Mouse (Mus musculus): Measurements from ENCODE around the gene Lgals8. TPM values are rescaled to one million over a fixed set of nuclear protein-coding genes. Genes with fewer than 3 reads are reported as not detected.
A peak's percentile ranks its signal among the peaks of the same experiment; 100 is the strongest.

The Lgals8 gene
- polyA plus RNA-seq, 1 experiment, result 35.9 TPM

DNA sequence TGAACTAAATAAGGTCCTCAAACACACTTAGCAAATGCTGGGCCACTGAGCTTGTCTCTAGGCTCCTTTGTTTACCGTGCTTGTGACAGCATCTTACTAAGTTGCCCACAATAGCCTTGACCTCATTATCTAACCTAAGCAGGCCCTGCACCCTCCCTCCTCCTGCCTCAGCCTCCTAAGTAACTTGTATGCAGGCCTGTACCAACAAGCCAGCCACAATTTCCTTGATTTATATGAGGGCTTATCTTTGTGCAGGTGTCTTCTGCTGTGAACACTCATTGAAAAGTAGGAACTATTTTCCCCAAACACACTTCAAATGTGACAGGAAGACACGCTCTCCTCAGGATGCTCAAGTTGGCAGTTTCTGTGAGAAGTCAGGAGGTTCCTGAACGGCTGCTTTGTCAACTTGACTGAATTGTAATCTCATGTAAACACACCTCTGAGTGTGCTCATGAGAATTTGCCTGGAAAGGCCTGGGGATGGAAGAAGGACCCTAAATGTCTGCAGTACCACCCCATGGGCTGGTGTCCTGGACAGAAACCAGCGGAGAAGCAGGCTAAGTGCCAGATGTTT, 38.0 kb upstream of the Lgals8 start:
- Histone ChIP-seq H3K27ac (ENCODE audit: control insufficient read depth, insufficient read depth, low read length) (peak overlapping the region; percentile 77), H3K27me3 (ENCODE audit: control insufficient read depth, insufficient read depth, low read length) (no peaks in the 10 kb centered on the region), H3K4me1 (replicated peaks; ENCODE audit: control insufficient read depth, insufficient read depth, low read length) (peaks cover 49% of the 10 kb centered on the region), H3K36me3 (ENCODE audit: control insufficient read depth, insufficient read depth, low read length) (no peaks in the 10 kb centered on the region), H3K4me3 (ENCODE audit: control insufficient read depth, insufficient read depth, low read length) (no peak overlapping the region)
- TF ChIP-seq CTCF (IDR thresholded peaks at IDR 0.05; ENCODE audit: borderline replicate concordance, control insufficient read depth, extremely low read depth, insufficient read depth, low read length, poor library complexity), result no peak
- no peak for TF ChIP-seq POLR2A (IDR thresholded peaks at IDR 0.05; ENCODE audit: control insufficient read depth, extremely low read depth, insufficient read depth, low read length, poor library complexity)
- 9% methylated on average over 4 of the region's 4 CpGs for WGBS
- DNase-seq, result peak; percentile 34

DNA sequence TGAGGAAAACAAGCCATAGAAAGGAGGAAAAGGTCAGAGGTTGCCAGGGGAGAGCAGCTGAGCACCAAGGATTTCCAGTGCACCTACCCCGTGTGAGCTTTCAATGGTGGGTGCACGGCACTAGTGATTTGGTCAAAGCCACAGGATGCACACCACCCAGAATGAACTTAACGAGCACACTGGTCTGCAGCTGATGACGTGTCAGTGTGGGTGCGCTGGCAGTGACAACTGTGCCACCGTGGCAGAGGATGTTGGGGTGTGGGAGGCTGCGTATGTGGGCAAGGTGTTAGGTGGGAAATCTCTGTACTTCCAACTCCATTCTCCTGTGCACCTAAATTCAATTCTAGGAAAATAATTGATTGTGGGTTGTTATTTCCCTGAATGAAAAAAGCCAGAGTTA, 34.4 kb upstream of the Lgals8 start:
- 51% methylated on average over 7 of the region's 7 CpGs for WGBS
- H3K36me3 ChIP-seq (ENCODE audit: control insufficient read depth, insufficient read depth, low read length), result no peaks in the 10 kb centered on the region
- H3K27me3 ChIP-seq (ENCODE audit: control insufficient read depth, insufficient read depth, low read length), result no peaks in the 10 kb centered on the region
- H3K4me1 ChIP-seq (replicated peaks; ENCODE audit: control insufficient read depth, insufficient read depth, low read length), result peaks cover 29% of the 10 kb centered on the region
- TF ChIP-seq CTCF (IDR thresholded peaks at IDR 0.05; ENCODE audit: borderline replicate concordance, control insufficient read depth, extremely low read depth, insufficient read depth, low read length, poor library complexity), result no peak
- TF ChIP-seq POLR2A (IDR thresholded peaks at IDR 0.05; ENCODE audit: control insufficient read depth, extremely low read depth, insufficient read depth, low read length, poor library complexity), result no peak
- H3K27ac ChIP-seq (ENCODE audit: control insufficient read depth, insufficient read depth, low read length), result no peak overlapping the region
- no peak overlapping the region for H3K4me3 ChIP-seq (ENCODE audit: control insufficient read depth, insufficient read depth, low read length)
- DNase-seq, result no peak

DNA sequence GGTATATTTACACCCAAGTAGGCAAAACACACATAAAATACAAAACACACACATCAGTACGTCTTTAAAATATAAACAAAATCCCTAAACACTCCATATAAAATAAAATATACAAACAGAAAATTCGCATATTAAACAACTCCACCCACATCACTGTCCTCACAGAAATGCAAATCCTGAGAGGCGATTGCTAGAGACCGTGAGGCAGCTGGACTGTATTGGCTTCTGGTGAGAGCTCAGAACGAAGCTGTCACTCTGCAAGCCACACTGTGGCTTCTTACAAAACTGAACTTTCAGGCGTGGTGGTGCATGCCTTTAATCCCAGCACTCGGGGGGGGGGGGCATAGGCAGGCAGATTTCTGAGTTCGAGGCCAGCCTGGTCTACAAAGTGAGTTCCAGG, 33.1 kb upstream of the Lgals8 start:
- no peak for TF ChIP-seq POLR2A (IDR thresholded peaks at IDR 0.05; ENCODE audit: control insufficient read depth, extremely low read depth, insufficient read depth, low read length, poor library complexity)
- TF ChIP-seq CTCF (IDR thresholded peaks at IDR 0.05; ENCODE audit: borderline replicate concordance, control insufficient read depth, extremely low read depth, insufficient read depth, low read length, poor library complexity), result no peak
- H3K4me3 ChIP-seq (ENCODE audit: control insufficient read depth, insufficient read depth, low read length), result no peak overlapping the region
- DNase-seq, result no peak
- H3K27ac ChIP-seq (ENCODE audit: control insufficient read depth, insufficient read depth, low read length), result no peak overlapping the region
- no peaks in the 10 kb centered on the region for H3K36me3 ChIP-seq (ENCODE audit: control insufficient read depth, insufficient read depth, low read length)
- no peaks in the 10 kb centered on the region for H3K27me3 ChIP-seq (ENCODE audit: control insufficient read depth, insufficient read depth, low read length)
- H3K4me1 ChIP-seq (replicated peaks; ENCODE audit: control insufficient read depth, insufficient read depth, low read length), result peaks cover 19% of the 10 kb centered on the region
- 77% methylated on average over 8 of the region's 8 CpGs for WGBS

DNA sequence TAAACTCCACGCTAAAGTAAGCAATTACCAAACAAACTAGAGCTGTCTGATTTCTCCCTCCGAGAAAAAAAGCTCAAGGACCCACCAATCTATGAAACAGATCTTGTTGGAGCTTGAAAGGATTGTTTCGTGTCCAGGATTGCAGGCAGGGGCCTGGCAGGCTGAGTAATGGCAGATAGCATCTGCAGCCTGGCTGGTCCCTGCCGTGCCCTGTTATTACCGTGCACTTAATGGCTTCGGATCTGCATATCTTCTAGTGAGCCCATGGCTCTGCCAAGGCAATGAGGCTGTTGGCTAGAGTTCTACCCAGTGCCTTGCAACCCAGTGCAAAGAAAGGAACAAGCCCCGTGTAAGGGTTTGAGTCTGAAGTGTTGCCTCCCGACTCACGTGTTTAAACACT, 30.0 kb upstream of the Lgals8 start:
- H3K4me1 ChIP-seq (replicated peaks; ENCODE audit: control insufficient read depth, insufficient read depth, low read length), result peaks cover 5% of the 10 kb centered on the region
- no peaks in the 10 kb centered on the region for H3K36me3 ChIP-seq (ENCODE audit: control insufficient read depth, insufficient read depth, low read length)
- no peak for TF ChIP-seq POLR2A (IDR thresholded peaks at IDR 0.05; ENCODE audit: control insufficient read depth, extremely low read depth, insufficient read depth, low read length, poor library complexity)
- no peak for TF ChIP-seq CTCF (IDR thresholded peaks at IDR 0.05; ENCODE audit: borderline replicate concordance, control insufficient read depth, extremely low read depth, insufficient read depth, low read length, poor library complexity)
- 96% methylated on average over 9 of the region's 9 CpGs for WGBS
- H3K27me3 ChIP-seq (ENCODE audit: control insufficient read depth, insufficient read depth, low read length), result no peaks in the 10 kb centered on the region
- DNase-seq, result no peak
- no peak overlapping the region for H3K4me3 ChIP-seq (ENCODE audit: control insufficient read depth, insufficient read depth, low read length)
- H3K27ac ChIP-seq (ENCODE audit: control insufficient read depth, insufficient read depth, low read length), result no peak overlapping the region

DNA sequence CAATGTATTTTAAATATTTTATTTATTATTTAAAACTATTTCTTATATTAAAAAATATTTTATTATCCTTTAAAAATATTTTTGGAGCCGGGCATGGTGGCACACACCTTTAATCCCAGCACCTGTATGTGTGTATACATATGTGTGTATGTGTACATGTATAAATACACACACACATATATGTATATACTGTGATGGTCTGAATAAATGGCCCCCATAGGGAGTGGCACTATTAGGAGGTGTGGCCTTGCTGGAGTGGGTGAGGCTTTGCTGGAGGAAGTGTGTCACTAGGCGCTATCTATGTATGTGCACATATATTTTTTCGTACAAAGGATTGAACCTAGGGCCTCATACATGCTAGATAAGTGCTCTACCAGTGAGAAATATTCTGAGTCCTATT, 27.8 kb upstream of the Lgals8 start:
- Histone ChIP-seq H3K27me3 (ENCODE audit: control insufficient read depth, insufficient read depth, low read length) (no peaks in the 10 kb centered on the region), H3K36me3 (ENCODE audit: control insufficient read depth, insufficient read depth, low read length) (no peaks in the 10 kb centered on the region), H3K4me1 (replicated peaks; ENCODE audit: control insufficient read depth, insufficient read depth, low read length) (no peaks in the 10 kb centered on the region), H3K4me3 (ENCODE audit: control insufficient read depth, insufficient read depth, low read length) (no peak overlapping the region), H3K27ac (ENCODE audit: control insufficient read depth, insufficient read depth, low read length) (no peak overlapping the region)
- WGBS, result 98% methylated on average over 3 of the region's 3 CpGs
- DNase-seq, result no peak
- TF ChIP-seq POLR2A (IDR thresholded peaks at IDR 0.05; ENCODE audit: control insufficient read depth, extremely low read depth, insufficient read depth, low read length, poor library complexity) (no peak), CTCF (IDR thresholded peaks at IDR 0.05; ENCODE audit: borderline replicate concordance, control insufficient read depth, extremely low read depth, insufficient read depth, low read length, poor library complexity) (no peak)

DNA sequence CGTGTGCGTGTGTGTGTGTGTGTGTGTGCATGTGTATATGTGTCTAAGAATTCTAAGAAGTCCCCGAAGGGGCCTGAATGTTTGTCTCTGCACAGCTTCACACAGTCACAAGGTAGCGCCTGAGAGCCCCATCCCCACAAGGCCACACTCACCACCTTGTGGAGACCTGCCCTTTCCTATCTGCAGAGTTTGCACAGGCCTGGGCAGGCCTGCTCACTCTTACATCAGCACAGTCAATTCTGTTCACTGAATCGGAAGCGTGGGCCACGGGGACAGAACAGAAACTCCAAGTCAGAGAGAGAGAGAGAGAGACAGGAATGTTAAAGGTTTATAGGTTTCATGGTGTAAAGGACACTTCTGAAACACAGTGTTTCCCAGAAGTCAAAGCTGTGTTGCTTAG, 20.9 kb upstream of the Lgals8 start:
- TF ChIP-seq CTCF (IDR thresholded peaks at IDR 0.05; ENCODE audit: borderline replicate concordance, control insufficient read depth, extremely low read depth, insufficient read depth, low read length, poor library complexity) (no peak), POLR2A (IDR thresholded peaks at IDR 0.05; ENCODE audit: control insufficient read depth, extremely low read depth, insufficient read depth, low read length, poor library complexity) (no peak)
- DNase-seq, result no peak
- H3K36me3 ChIP-seq (ENCODE audit: control insufficient read depth, insufficient read depth, low read length), result no peaks in the 10 kb centered on the region
- 84% methylated on average over 7 of the region's 7 CpGs for WGBS
- H3K4me1 ChIP-seq (replicated peaks; ENCODE audit: control insufficient read depth, insufficient read depth, low read length), result no peaks in the 10 kb centered on the region
- H3K27me3 ChIP-seq (ENCODE audit: control insufficient read depth, insufficient read depth, low read length), result no peaks in the 10 kb centered on the region
- no peak overlapping the region for H3K27ac ChIP-seq (ENCODE audit: control insufficient read depth, insufficient read depth, low read length)
- no peak overlapping the region for H3K4me3 ChIP-seq (ENCODE audit: control insufficient read depth, insufficient read depth, low read length)

DNA sequence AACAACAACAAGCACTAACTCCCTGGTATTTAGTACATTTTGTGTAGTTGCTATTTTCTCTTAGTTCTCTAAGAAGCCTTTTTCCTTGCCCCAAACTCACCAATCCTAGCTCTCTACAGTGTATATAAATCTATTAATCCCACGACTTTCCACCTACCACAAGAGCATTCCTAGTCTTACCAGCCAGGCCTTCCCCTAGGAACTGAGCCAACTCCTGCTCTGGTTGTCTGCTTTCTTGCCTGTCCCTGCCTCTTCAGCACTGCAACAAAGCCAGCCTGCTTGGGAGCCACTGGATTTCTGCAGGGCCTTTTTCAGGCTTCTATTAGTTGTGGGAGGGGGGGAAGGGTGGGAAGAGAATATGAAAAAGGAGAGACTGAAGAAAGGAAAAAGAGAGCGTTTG, 20.5 kb upstream of the Lgals8 start:
- Histone ChIP-seq H3K27ac (ENCODE audit: control insufficient read depth, insufficient read depth, low read length) (no peak overlapping the region), H3K4me3 (ENCODE audit: control insufficient read depth, insufficient read depth, low read length) (no peak overlapping the region), H3K4me1 (replicated peaks; ENCODE audit: control insufficient read depth, insufficient read depth, low read length) (no peaks in the 10 kb centered on the region), H3K36me3 (ENCODE audit: control insufficient read depth, insufficient read depth, low read length) (no peaks in the 10 kb centered on the region), H3K27me3 (ENCODE audit: control insufficient read depth, insufficient read depth, low read length) (no peaks in the 10 kb centered on the region)
- no peak for DNase-seq
- WGBS, result 99% methylated on average over 2 of the region's 2 CpGs
- TF ChIP-seq CTCF (IDR thresholded peaks at IDR 0.05; ENCODE audit: borderline replicate concordance, control insufficient read depth, extremely low read depth, insufficient read depth, low read length, poor library complexity) (no peak), POLR2A (IDR thresholded peaks at IDR 0.05; ENCODE audit: control insufficient read depth, extremely low read depth, insufficient read depth, low read length, poor library complexity) (no peak)

Measured in thymus, adult 2 months (tissue).